11 mouse cellular contexts compared by ENCODE assay signal in genomic region chr5:145218206-145218605, GRCm38 (mm10).
"Had no signal": no experiment of that assay in that cellular context is flagged by ENCODE, and none has a peak within 500 bp of the region (broad histone marks: within the 10 kb centered on the region; RNA-seq: fewer than 3 reads in every experiment).

No protein-coding gene starts in this region.

- H3K4me2 ChIP-seq: intestine, embryonic 15.5 days; limb, embryonic 15.5 days; midbrain, embryonic 12.5 days; neural tube, embryonic 13.5 days; stomach, embryonic 15.5 days had no signal

- H3K9me3 ChIP-seq: intestine, embryonic 15.5 days; limb, embryonic 15.5 days; midbrain, embryonic 12.5 days; neural tube, embryonic 13.5 days; stomach, embryonic 15.5 days had no signal

- DNase-seq: kidney, postnatal 25 days; lung, adult 18-20 months; retina, postnatal 1 day; right cerebral cortex, postnatal 4 days; thymus, postnatal 4 days had no signal

- H3K27me3 ChIP-seq: intestine, embryonic 15.5 days; limb, embryonic 15.5 days; midbrain, embryonic 12.5 days; neural tube, embryonic 13.5 days; stomach, embryonic 15.5 days had no signal

- H3K9ac ChIP-seq: intestine, embryonic 15.5 days; limb, embryonic 15.5 days; midbrain, embryonic 12.5 days; neural tube, embryonic 13.5 days; stomach, embryonic 15.5 days had no signal

- H3K27ac ChIP-seq: intestine, embryonic 15.5 days; limb, embryonic 15.5 days; midbrain, embryonic 12.5 days; neural tube, embryonic 13.5 days; stomach, embryonic 15.5 days had no signal

- ATAC-seq: midbrain, embryonic 16.5 days had no signal

- H3K4me1 ChIP-seq: intestine, embryonic 15.5 days; limb, embryonic 15.5 days; midbrain, embryonic 12.5 days; neural tube, embryonic 13.5 days; stomach, embryonic 15.5 days had no signal

- H3K4me3 ChIP-seq: intestine, embryonic 15.5 days; limb, embryonic 15.5 days; midbrain, embryonic 12.5 days; neural tube, embryonic 13.5 days; stomach, embryonic 15.5 days had no signal
